Mouse (Mus musculus) megakaryocyte progenitor cell, adult 5-6 weeks (primary cell): ENCODE data around the gene Psap. TPM values are rescaled to one million over a fixed set of nuclear protein-coding genes. Genes with fewer than 3 reads are reported as not detected.
A peak's percentile ranks its signal among the peaks of the same experiment; 100 is the strongest.

Experiments
- ATAC-seq: replicated peaks from 2 replicates; pipeline ENCODE4 v1.8.0; 2016; ENCODE audit warnings: mild to moderate bottlenecking, moderate TSS enrichment, inconsistent platforms; ENCODE audit not compliant: poor library complexity
- total RNA-seq, 2 experiments: library from RNA; stranded (forward) in 1 of 2; stranded (reverse) in 1 of 2; fragments of 157-497, 149-512 nt in 1 of 2; fragments of 200-1000 nt in 1 of 2; gene quantifications; 2 replicates each; pipeline versions ENCODE4 v1.2.3 to v1.2.4; 2015 to 2017

The Psap gene
- total RNA-seq, 2 experiments from 2014 or later = 173 to 258 TPM

- peak; percentile 70 for ATAC-seq
These were observed 15.0 kb upstream of the Psap start for GRCm38 (mm10) chr10:60262386-60262785.

- ATAC-seq = peak; percentile 56
These were observed 14.1 kb upstream of the Psap start for GRCm38 (mm10) chr10:60263351-60263750.

GRCm38 (mm10) chr10:60265252-60265651 is 12.2 kb upstream of the Psap start:
- no peak for ATAC-seq

- no peak for ATAC-seq
These were observed 10.5 kb upstream of the Psap start for GRCm38 (mm10) chr10:60266842-60267401.

GRCm38 (mm10) chr10:60268738-60269137 is 8.7 kb upstream of the Psap start:
- ATAC-seq = no peak

GRCm38 (mm10) chr10:60269141-60270064 is 8.0 kb upstream of the Psap start:
- peak; percentile 29; the same call in 1 of the 2 replicates for ATAC-seq

- no peak for ATAC-seq
These were observed 6.4 kb upstream of the Psap start for GRCm38 (mm10) chr10:60271015-60271414.

GRCm38 (mm10) chr10:60272241-60272640 is 5.2 kb upstream of the Psap start:
- peak; percentile 44 for ATAC-seq

- ATAC-seq = peak; percentile 32; the same call in 1 of the 2 replicates
These were observed 4.0 kb upstream of the Psap start for GRCm38 (mm10) chr10:60273382-60273781.

GRCm38 (mm10) chr10:60278006-60278399 is 576 bp downstream of the Psap start:
- no peak for ATAC-seq

GRCm38 (mm10) chr10:60278786-60279185 is 1.4 kb downstream of the Psap start:
- ATAC-seq = no peak

GRCm38 (mm10) chr10:60279290-60279940 is 2.0 kb downstream of the Psap start:
- no peak for ATAC-seq

GRCm38 (mm10) chr10:60279941-60280301 is 2.5 kb downstream of the Psap start:
- ATAC-seq = no peak

- no peak for ATAC-seq
These were observed 2.9 kb downstream of the Psap start for GRCm38 (mm10) chr10:60280353-60280752.

GRCm38 (mm10) chr10:60281571-60282050 is 4.2 kb downstream of the Psap start:
- no peak for ATAC-seq

GRCm38 (mm10) chr10:60282116-60283014 is 4.9 kb downstream of the Psap start:
- ATAC-seq = no peak

- peak; percentile 47 for ATAC-seq
These were observed 6.8 kb downstream of the Psap start for GRCm38 (mm10) chr10:60284248-60284647.

- peak; percentile 9; the same call in 1 of the 2 replicates for ATAC-seq
These were observed 7.3 kb downstream of the Psap start for GRCm38 (mm10) chr10:60284676-60285111.

- ATAC-seq = no peak
These were observed 7.8 kb downstream of the Psap start for GRCm38 (mm10) chr10:60285183-60285582.

- no peak for ATAC-seq
These were observed 8.4 kb downstream of the Psap start for GRCm38 (mm10) chr10:60285676-60286372.
